Mouse (Mus musculus): ENCODE measurements around the gene Arid2. TPM values are rescaled to one million over a fixed set of nuclear protein-coding genes. Genes with fewer than 3 reads are reported as not detected.
A peak's percentile ranks its signal among the peaks of the same experiment; 100 is the strongest.

The Arid2 gene
- total and polyA plus RNA-seq, 3 experiments, result 20.3 to 31.2 (median 25.9) TPM

GRCm38 (mm10) chr15:96372628-96373027, 85.3 kb downstream of the Arid2 start:
- Histone ChIP-seq H3K79me2 (ENCODE audit: control insufficient read depth, insufficient read depth, low read length, poor library complexity) (no peaks in the 10 kb centered on the region), H3K27ac (ENCODE audit: control insufficient read depth, low read depth, low read length) (no peak overlapping the region)
- DNase-seq (ENCODE audit: low read depth, low spot score), result no peak

GRCm38 (mm10) chr15:96373161-96373560, 85.8 kb downstream of the Arid2 start:
- peaks cover 0 to 3% of the 10 kb centered on the region in 2 experiments; a peak in 2 of 4 replicates for H3K36me3 ChIP-seq (ENCODE audit: control insufficient read depth in 1 of 2, insufficient read depth in 2 of 2, low read length in 2 of 2)

More at GRCm38 (mm10) chr15:96372628-96373027, 85.3 kb downstream of the Arid2 start:
- H3K27me3 ChIP-seq (ENCODE audit: control insufficient read depth in 1 of 2, insufficient read depth in 2 of 2, low read length in 2 of 2), result no peaks in the 10 kb centered on the region
- TF ChIP-seq NRF1 (IDR thresholded peaks at IDR 0.05; ENCODE audit: insufficient read depth, low read depth, low read length, poor library complexity, severe bottlenecking), result no peak
- no peak for TF ChIP-seq POLR2AphosphoS5 (IDR thresholded peaks at IDR 0.05; ENCODE audit: borderline replicate concordance, low read depth, low read length)
- TF ChIP-seq POLR2AphosphoS2 (IDR thresholded peaks at IDR 0.05; ENCODE audit: low read length), result no peak
- TF ChIP-seq JUND (IDR thresholded peaks at IDR 0.05; ENCODE audit: low read depth, low read length), result no peak
- TF ChIP-seq NELFE (IDR thresholded peaks at IDR 0.05; ENCODE audit: low read depth, low read length), result no peak
- TF ChIP-seq MXI1 (IDR thresholded peaks at IDR 0.05; ENCODE audit: low read depth, low read length), result no peak
- TF ChIP-seq MYB (IDR thresholded peaks at IDR 0.05; ENCODE audit: low read depth, low read length), result no peak
- TF ChIP-seq RAD21 (IDR thresholded peaks at IDR 0.05; ENCODE audit: low read depth, low read length), result no peak
- no peak for TF ChIP-seq GABPA (IDR thresholded peaks at IDR 0.05; ENCODE audit: low read depth, low read length)
- TF ChIP-seq E2F4 (IDR thresholded peaks at IDR 0.05; ENCODE audit: borderline replicate concordance, low read depth, low read length), result no peak
- no peak for TF ChIP-seq ELF1 (IDR thresholded peaks at IDR 0.05; ENCODE audit: low read depth, low read length)
- no peak for TF ChIP-seq RCOR1 (IDR thresholded peaks at IDR 0.05; ENCODE audit: low read depth, low read length)
- TF ChIP-seq MAX (IDR thresholded peaks at IDR 0.05; ENCODE audit: low read length), result no peak
- no peak for TF ChIP-seq CHD1 (IDR thresholded peaks at IDR 0.05; ENCODE audit: low read depth, low read length)
- no peak for TF ChIP-seq TCF12 (IDR thresholded peaks at IDR 0.05; ENCODE audit: low read depth, low read length)
- TF ChIP-seq SIN3A (IDR thresholded peaks at IDR 0.05; ENCODE audit: low read length), result no peak
- no peak overlapping the region for H3K9ac ChIP-seq (ENCODE audit: control insufficient read depth, low read depth, low read length, poor library complexity, severe bottlenecking)
- no peaks in the 10 kb centered on the region for H3K9me3 ChIP-seq (replicated peaks; ENCODE audit: insufficient read depth, low read length)
- peaks cover 0 to 3% of the 10 kb centered on the region in 2 experiments; a peak in 2 of 4 replicates for H3K36me3 ChIP-seq (ENCODE audit: control insufficient read depth in 1 of 2, insufficient read depth in 2 of 2, low read length in 2 of 2)
- H3K4me1 ChIP-seq (ENCODE audit: control insufficient read depth in 1 of 2, insufficient read depth in 2 of 2, low read length in 2 of 2), result no peaks in the 10 kb centered on the region
- H3K4me3 ChIP-seq (ENCODE audit: control insufficient read depth in 1 of 2, insufficient read depth in 1 of 2, low read depth in 2 of 2, low read length in 2 of 2), result no peak overlapping the region

More at GRCm38 (mm10) chr15:96373161-96373560, 85.8 kb downstream of the Arid2 start:
- Histone ChIP-seq H3K27ac (ENCODE audit: control insufficient read depth, low read depth, low read length) (no peak overlapping the region), H3K27me3 (ENCODE audit: control insufficient read depth in 1 of 2, insufficient read depth in 2 of 2, low read length in 2 of 2) (no peaks in the 10 kb centered on the region), H3K9ac (ENCODE audit: control insufficient read depth, low read depth, low read length, poor library complexity, severe bottlenecking) (no peak overlapping the region), H3K4me3 (ENCODE audit: control insufficient read depth in 1 of 2, insufficient read depth in 1 of 2, low read depth in 2 of 2, low read length in 2 of 2) (no peak overlapping the region), H3K4me1 (ENCODE audit: control insufficient read depth in 1 of 2, insufficient read depth in 2 of 2, low read length in 2 of 2) (no peaks in the 10 kb centered on the region), H3K79me2 (ENCODE audit: control insufficient read depth, insufficient read depth, low read length, poor library complexity) (no peaks in the 10 kb centered on the region), H3K9me3 (replicated peaks; ENCODE audit: insufficient read depth, low read length) (no peaks in the 10 kb centered on the region)
- DNase-seq (ENCODE audit: low read depth, low spot score), result no peak
- no peak for TF ChIP-seq CHD1 (IDR thresholded peaks at IDR 0.05; ENCODE audit: low read depth, low read length)
- TF ChIP-seq MAX (IDR thresholded peaks at IDR 0.05; ENCODE audit: low read length), result no peak
- no peak for TF ChIP-seq MEF2A (IDR thresholded peaks at IDR 0.05; ENCODE audit: extremely low read depth, insufficient replicate concordance, low read depth, low read length, poor library complexity, severe bottlenecking)
- TF ChIP-seq UBTF (IDR thresholded peaks at IDR 0.05; ENCODE audit: borderline replicate concordance, insufficient read depth, low read depth, low read length), result no peak
- no peak for TF ChIP-seq E2F4 (IDR thresholded peaks at IDR 0.05; ENCODE audit: borderline replicate concordance, low read depth, low read length)
- no peak for TF ChIP-seq MXI1 (IDR thresholded peaks at IDR 0.05; ENCODE audit: low read depth, low read length)
- no peak for TF ChIP-seq MYC (IDR thresholded peaks at IDR 0.05; ENCODE audit: low read depth, low read length)
- 0 out of 2 replicates have a peak, but pooled peaks have one; percentile 7 for TF ChIP-seq SMC3 (IDR thresholded peaks at IDR 0.05; ENCODE audit: low read depth, low read length)
- TF ChIP-seq TBP (IDR thresholded peaks at IDR 0.05; ENCODE audit: low read depth, low read length), result no peak
- peak in 2 of 3 experiments; percentile 35 to 46; a peak in 4 of 6 replicates for TF ChIP-seq CTCF (IDR thresholded peaks at IDR 0.05 in 2 of 3, conservative IDR thresholded peaks at IDR 0.05 in 1 of 3; ENCODE audit: control insufficient read depth in 1 of 3, insufficient read depth in 1 of 3, low read depth in 2 of 3, low read length in 3 of 3, poor library complexity in 1 of 3, severe bottlenecking in 1 of 3)
- TF ChIP-seq NELFE (IDR thresholded peaks at IDR 0.05; ENCODE audit: low read depth, low read length), result no peak

Data from MEL (cell line).